8 mouse cellular contexts compared by ENCODE assay signal in the genomic region with DNA sequence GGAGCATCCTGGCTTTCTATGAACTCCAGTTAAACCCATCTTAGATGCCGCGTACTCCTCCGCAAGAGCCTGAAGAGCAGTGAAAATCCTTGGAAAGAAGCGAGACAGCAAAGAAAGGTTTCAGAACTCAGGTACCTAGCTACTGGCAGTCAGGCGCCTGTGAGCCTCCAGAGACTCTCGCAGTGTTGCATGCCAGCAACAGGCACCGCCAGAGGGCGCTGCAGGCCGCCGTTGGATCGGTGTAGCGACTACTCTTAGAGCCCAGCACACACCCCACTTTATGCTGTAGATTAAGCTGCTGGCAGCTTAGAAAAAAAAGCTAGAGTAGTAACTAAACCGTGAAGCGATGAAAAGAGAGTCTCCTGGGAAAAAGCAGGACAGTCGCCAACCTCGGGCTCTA. TPM values are rescaled to one million over a fixed set of nuclear protein-coding genes. Genes with fewer than 3 reads are reported as not detected.
DNase-seq lines count a peak whose midpoint lies in the region; ATAC-seq lines count a peak whose summit lies in the region.

No protein-coding gene starts in this region.

- peak; percentile 86 for DNase-seq in adipocyte (ENCODE audit: low spot score)
- peak; percentile 93 for DNase-seq in embryo, embryonic 10 days (ENCODE audit: low spot score)
- DNase-seq in gastrocnemius, postnatal 10 days, result peak; percentile 91
- peak; percentile 85 for DNase-seq in induced T-regulatory cell, adult 2 months (ENCODE audit: low read depth)
- peak; percentile 86 to 89 for DNase-seq in left cerebral cortex, postnatal 10 days (ENCODE audit: extremely low spot score in 1 of 2, low spot score in 2 of 2)
- peak; percentile 95 for DNase-seq in right cerebral cortex, postnatal 14 days
- peak; percentile 65 to 86 for DNase-seq in urinary bladder, postnatal 36 days (ENCODE audit: low spot score in 2 of 2)

- peak; percentile 75 for ATAC-seq in megakaryocyte-erythroid progenitor cell, adult 5-6 weeks (replicated peaks; ENCODE audit: low FRiP score, low TSS enrichment, poor library complexity, severe bottlenecking)

- intact Hi-C loops in left cerebral cortex, postnatal 10 days (cut with DNase I), result loop anchor here (2.0 to 5.0 kb wide), 2 partner anchors 60 to 264 kb away; no protein-coding TSS in a partner anchor

RNA-seq across cellular contexts. Expression of a gene that starts 2.3 kb away (rescaled TPM):
- total RNA-seq in gastrocnemius, postnatal 10 days (2021), result 10 to 100 TPM in 1 of 2 experiments, 1 to 10 TPM in 1; 9.3 to 12.4 TPM
- total RNA-seq in left cerebral cortex, postnatal 10 days (2021), result 10 to 100 TPM; 28.1 to 31.9 TPM
- total RNA-seq in megakaryocyte-erythroid progenitor cell, adult 5-6 weeks (2014; fragmentation: Nextera tagmentation), result 32.7 and 51.7 TPM in 2 replicates
- 31.9 and 41.2 TPM in 2 replicates for total RNA-seq in megakaryocyte-erythroid progenitor cell, adult 5-6 weeks (2017)

RNA-seq across cellular contexts. Expression of a gene that starts 38.3 kb away (rescaled TPM):
- total RNA-seq in gastrocnemius, postnatal 10 days (2021), result 1 to 10 TPM; 6.3 to 7.7 TPM
- total RNA-seq in left cerebral cortex, postnatal 10 days (2021), result 1 to 10 TPM; 7.8 to 8.5 TPM
- total RNA-seq in megakaryocyte-erythroid progenitor cell, adult 5-6 weeks (2014; fragmentation: Nextera tagmentation), result 10.2 and 11.1 TPM in 2 replicates
- total RNA-seq in megakaryocyte-erythroid progenitor cell, adult 5-6 weeks (2017), result 12.3 and 14.5 TPM in 2 replicates

RNA-seq across cellular contexts. Expression of a gene that starts 38.5 kb away (rescaled TPM):
- total RNA-seq in gastrocnemius, postnatal 10 days (2021), result 1 to 10 TPM; 4.4 to 5.3 TPM
- 10 to 100 TPM; 11.8 to 13.8 TPM for total RNA-seq in left cerebral cortex, postnatal 10 days (2021)
- 15.2 and 24.5 TPM in 2 replicates for total RNA-seq in megakaryocyte-erythroid progenitor cell, adult 5-6 weeks (2014; fragmentation: Nextera tagmentation)
- total RNA-seq in megakaryocyte-erythroid progenitor cell, adult 5-6 weeks (2017), result 3.5 and 10.3 TPM in 2 replicates

RNA-seq across cellular contexts. Expression of a gene that starts 39.2 kb away (rescaled TPM):
- total RNA-seq in gastrocnemius, postnatal 10 days (2021), result 10 to 100 TPM; 11.8 to 12.1 TPM
- total RNA-seq in left cerebral cortex, postnatal 10 days (2021), result 10 to 100 TPM; 44.2 to 49.6 TPM
- not detected in 2 replicates for total RNA-seq in megakaryocyte-erythroid progenitor cell, adult 5-6 weeks (2014; fragmentation: Nextera tagmentation)
- not detected in 2 replicates for total RNA-seq in megakaryocyte-erythroid progenitor cell, adult 5-6 weeks (2017)

RNA-seq across cellular contexts. Expression of a gene that starts 47.8 kb away (rescaled TPM):
- 10 to 100 TPM; 40.6 to 52.8 TPM for total RNA-seq in gastrocnemius, postnatal 10 days (2021)
- total RNA-seq in left cerebral cortex, postnatal 10 days (2021), result 10 to 100 TPM; 89.1 to 90.3 TPM
- total RNA-seq in megakaryocyte-erythroid progenitor cell, adult 5-6 weeks (2014; fragmentation: Nextera tagmentation), result 91.1 and 108 TPM in 2 replicates
- total RNA-seq in megakaryocyte-erythroid progenitor cell, adult 5-6 weeks (2017), result 155 and 184 TPM in 2 replicates

Comparison
In these comparisons a context has a peak if more than half of its experiments do, and no peak if none do; other contexts are left out.
1. Peak in every context shown above with its lines: DNase-seq and ATAC-seq.